8 mouse cellular contexts compared by ENCODE assay signal in genomic region chr9:62536655-62537631, GRCm38 (mm10). TPM values are rescaled to one million over a fixed set of nuclear protein-coding genes. Genes with fewer than 3 reads are reported as not detected.
DNase-seq lines count a peak whose midpoint lies in the region; ATAC-seq and TF ChIP-seq lines count a peak whose summit lies in the region.

Gene Coro2b, minus strand, starts transcription at chr9:62537044.

- peak; percentile 41 for TF ChIP-seq POLR2A in myocyte (IDR thresholded peaks at IDR 0.05; ENCODE audit: insufficient read length, low read depth)

- under 1% methylated on average over 71 of the region's 74 CpGs for WGBS in embryonic facial prominence, embryonic 12.5 days
- WGBS in heart, embryonic 10.5 days: 1% methylated on average over 67 of the region's 74 CpGs
- 3% methylated on average over 62 of the region's 74 CpGs for whole genome bisulfite sequencing in limb, embryonic 15.5 days

- peak; percentile 65 for DNase-seq in A20 (ENCODE audit: low read depth, low spot score)
- DNase-seq in adrenal gland, adult 8-10 months: peak; percentile 49
- DNase-seq in heart, embryonic 10.5 days (ENCODE audit: low spot score): no peak
- peak; percentile 48 to 63 for DNase-seq in kidney, adult 8-10 months
- peak; percentile 33 for DNase-seq in testis, postnatal 14 days (ENCODE audit: low spot score)

- no peaks in the 10 kb centered on the region for H3K9me3 ChIP-seq in embryonic facial prominence, embryonic 12.5 days
- no peaks in the 10 kb centered on the region for H3K9me3 ChIP-seq in heart, embryonic 10.5 days
- no peaks in the 10 kb centered on the region for H3K9me3 ChIP-seq in limb, embryonic 15.5 days

- H3ac ChIP-seq in myocyte (ENCODE audit: control insufficient read depth, insufficient read length): peak within 1 kb of the TSS; percentile 56

- peaks cover 12% of the 10 kb centered on the region; the same call in 1 of the 2 replicates for H3K27me3 ChIP-seq in embryonic facial prominence, embryonic 12.5 days
- peaks cover 85% of the 10 kb centered on the region for H3K27me3 ChIP-seq in heart, embryonic 10.5 days (ENCODE audit: insufficient read depth, poor library complexity, severe bottlenecking)
- H3K27me3 ChIP-seq in limb, embryonic 15.5 days: peaks cover 5% of the 10 kb centered on the region; the same call in 1 of the 2 replicates
- H3K27me3 ChIP-seq in myocyte (ENCODE audit: control insufficient read depth, insufficient read depth, insufficient read length): no peaks in the 10 kb centered on the region

- peaks cover 30% of the 10 kb centered on the region for H3K4me1 ChIP-seq in embryonic facial prominence, embryonic 12.5 days
- H3K4me1 ChIP-seq in heart, embryonic 10.5 days: peaks cover 33% of the 10 kb centered on the region
- H3K4me1 ChIP-seq in limb, embryonic 15.5 days: peaks cover 42% of the 10 kb centered on the region

- H3K9ac ChIP-seq in embryonic facial prominence, embryonic 12.5 days: peak within 1 kb of the TSS; percentile 57
- peak within 1 kb of the TSS; percentile 71 for H3K9ac ChIP-seq in limb, embryonic 15.5 days

- no peaks in the 10 kb centered on the region for H3K36me3 ChIP-seq in embryonic facial prominence, embryonic 12.5 days
- no peaks in the 10 kb centered on the region for H3K36me3 ChIP-seq in heart, embryonic 10.5 days
- no peaks in the 10 kb centered on the region for H3K36me3 ChIP-seq in limb, embryonic 15.5 days
- H3K36me3 ChIP-seq in myocyte (ENCODE audit: control insufficient read depth, insufficient read depth): no peaks in the 10 kb centered on the region

- H3K27ac ChIP-seq in embryonic facial prominence, embryonic 12.5 days: peak within 1 kb of the TSS; percentile 74
- peak within 1 kb of the TSS; percentile 88 for H3K27ac ChIP-seq in heart, embryonic 10.5 days
- H3K27ac ChIP-seq in limb, embryonic 15.5 days: peak within 1 kb of the TSS; percentile 71

- peak within 1 kb of the TSS; percentile 89 for H3K4me2 ChIP-seq in embryonic facial prominence, embryonic 12.5 days (replicated peaks)
- peak within 1 kb of the TSS; percentile 96 for H3K4me2 ChIP-seq in limb, embryonic 15.5 days
- peak within 1 kb of the TSS; percentile 75 for H3K4me2 ChIP-seq in myocyte (ENCODE audit: low read depth)

- H3K4me3 ChIP-seq in embryonic facial prominence, embryonic 12.5 days: peak within 1 kb of the TSS; percentile 63
- H3K4me3 ChIP-seq in heart, embryonic 10.5 days: peak within 1 kb of the TSS; percentile 73
- peak within 1 kb of the TSS; percentile 64 for H3K4me3 ChIP-seq in limb, embryonic 15.5 days
- peak within 1 kb of the TSS; percentile 30 for H3K4me3 ChIP-seq in myocyte

- 0 out of 2 replicates have a peak, but pooled peaks have one; percentile 8 for ATAC-seq in embryonic facial prominence, embryonic 12.5 days (ENCODE audit: insufficient number of reproducible peaks, insufficient read depth, low FRiP score, low TSS enrichment)
- no peak for ATAC-seq in limb, embryonic 15.5 days (ENCODE audit: insufficient number of reproducible peaks, low FRiP score, low TSS enrichment, low read depth)

- H3K79me2 ChIP-seq in myocyte (ENCODE audit: control insufficient read depth, insufficient read depth): peaks cover 22% of the 10 kb centered on the region

TF ChIP-seq in myocyte, 11 proteins besides CTCF, POLR2A, EP300 and RAD21:
- TF ChIP-seq MYOD1 (IDR thresholded peaks at IDR 0.05; ENCODE audit: control insufficient read depth in 1 of 3, insufficient read length in 2 of 3, low read depth in 2 of 3) (peak in 1 of 3 experiments; percentile 51), MYOG (IDR thresholded peaks at IDR 0.05; ENCODE audit: control insufficient read depth in 1 of 3, insufficient read depth in 1 of 3, insufficient read length in 2 of 3, low read depth in 2 of 3) (peak in 1 of 3 experiments; percentile 64), SRF (IDR thresholded peaks at IDR 0.05; ENCODE audit: control insufficient read depth, insufficient read length, low read depth) (no peak)

RNA-seq across cellular contexts. Expression of gene Coro2b, which starts in this region (rescaled TPM):
- 10 to 100 TPM; 12.4 to 20.2 (median 18.2) TPM for total RNA-seq in adrenal gland, adult 8-10 months (2022)
- polyA plus RNA-seq in embryonic facial prominence, embryonic 12.5 days (2016; fragmentation: Nextera tagmentation; extraction: Ambion mirVana): 12.9 and 13.5 TPM in 2 replicates
- polyA plus RNA-seq in heart, embryonic 10.5 days (2016; fragmentation: Nextera tagmentation; extraction: Ambion mirVana): 6.0 and 6.3 TPM in 2 replicates
- polyA plus RNA-seq in limb, embryonic 15.5 days (2015; fragmentation: Nextera tagmentation; extraction: Ambion mirVana): 9.0 and 9.4 TPM in 2 replicates
- polyA plus RNA-seq in myocyte (2012; fragmentation: generic; extraction: Trizol): 21.3 TPM
